Mouse (Mus musculus) right cerebral cortex, postnatal 14 days (tissue): Measurements from ENCODE around the gene Tmem208.

Source experiments
- DNase-seq: peaks from one replicate; pipeline ENCODE4 v3.0.0; 2022

Tmem208 gene

DNA sequence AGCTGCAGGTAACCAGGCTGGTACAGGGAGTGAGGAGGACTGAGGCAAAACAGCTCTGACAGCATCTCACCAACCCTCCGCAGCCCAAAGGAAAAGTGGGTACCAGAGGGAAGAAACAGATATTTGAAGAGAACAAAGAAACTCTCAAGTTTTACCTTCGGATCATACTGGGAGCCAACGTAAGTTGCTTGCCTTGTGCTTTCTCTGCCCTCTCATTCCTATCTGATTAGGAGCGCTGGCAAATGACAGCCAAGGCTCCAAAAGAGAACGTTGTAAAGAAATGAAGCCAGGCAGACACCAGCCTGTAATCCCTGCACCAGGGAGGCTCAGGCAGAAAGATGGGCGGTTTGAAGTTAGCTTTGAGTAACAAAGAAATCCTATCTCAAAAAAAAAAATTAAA lies 814 bp downstream of the Tmem208 start:
- no peak for DNase-seq

DNA sequence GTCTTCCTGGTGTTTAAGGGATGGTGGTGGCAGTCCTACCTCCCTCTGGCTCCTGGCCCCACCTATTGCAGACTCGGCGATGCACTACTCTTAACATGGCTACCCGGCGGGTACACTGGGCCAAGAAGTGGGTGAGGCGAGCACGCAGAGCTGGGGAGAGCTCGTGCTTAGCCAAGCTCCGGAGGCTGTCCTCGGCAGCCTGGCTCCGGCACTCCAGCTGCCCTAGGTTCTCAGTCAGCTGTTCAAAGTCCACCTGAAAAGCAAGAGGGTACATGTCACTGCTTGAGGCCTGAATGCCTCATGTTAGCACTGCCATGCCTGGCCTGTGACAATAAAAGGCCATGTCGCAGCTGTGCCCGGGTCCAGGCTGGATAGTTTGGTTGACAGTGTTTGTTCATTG lies 4.2 kb downstream of the Tmem208 start:
- DNase-seq = no peak

GRCm38 (mm10) chr8:105331469-105331868 lies 5.3 kb downstream of the Tmem208 start:
- DNase-seq = no peak

- no peak for DNase-seq
These were observed 5.8 kb downstream of the Tmem208 start for GRCm38 (mm10) chr8:105331931-105332330.

DNA sequence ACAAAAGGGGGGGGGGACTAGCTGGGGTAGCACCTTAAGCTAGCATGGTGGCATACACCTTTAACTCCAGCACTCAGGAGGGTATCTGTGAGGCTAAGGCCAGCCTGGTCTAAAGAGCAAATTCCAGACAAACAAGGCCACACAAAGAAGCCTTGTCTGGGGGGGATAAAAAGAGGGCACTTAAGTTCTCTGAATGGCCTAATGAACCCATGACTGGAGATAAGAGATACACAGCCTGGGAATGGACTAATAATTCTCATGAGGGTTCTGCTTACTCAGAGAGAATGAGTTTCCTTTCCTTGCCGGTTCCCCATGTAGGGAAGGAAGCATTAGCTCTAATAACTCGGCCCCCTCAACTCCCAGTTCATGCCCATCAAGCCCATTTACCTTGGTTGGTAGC lies 6.4 kb downstream of the Tmem208 start:
- no peak for DNase-seq

- DNase-seq = no peak
These were observed 10.4 kb downstream of the Tmem208 start for GRCm38 (mm10) chr8:105336373-105337130.

DNA sequence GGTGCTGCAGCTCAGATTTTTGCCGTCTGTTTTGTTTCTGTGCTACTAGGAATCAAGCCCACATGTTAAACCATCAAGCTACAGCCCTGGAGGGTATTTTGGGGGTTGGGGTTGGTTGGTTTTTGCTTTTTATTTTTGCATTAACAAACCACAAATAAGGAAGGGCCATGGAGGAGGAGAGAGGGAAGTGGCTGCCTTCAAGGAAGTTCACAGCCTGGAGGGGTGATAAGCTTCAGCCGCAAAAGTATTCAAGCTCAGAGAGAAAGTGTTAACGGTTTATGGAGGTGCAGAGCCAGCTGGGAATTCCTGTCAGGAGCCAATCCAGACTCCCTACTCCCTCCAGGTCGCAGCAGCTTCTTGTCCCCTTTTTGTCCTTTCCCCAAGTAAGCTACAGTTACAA lies 12.8 kb downstream of the Tmem208 start:
- no peak for DNase-seq

DNA sequence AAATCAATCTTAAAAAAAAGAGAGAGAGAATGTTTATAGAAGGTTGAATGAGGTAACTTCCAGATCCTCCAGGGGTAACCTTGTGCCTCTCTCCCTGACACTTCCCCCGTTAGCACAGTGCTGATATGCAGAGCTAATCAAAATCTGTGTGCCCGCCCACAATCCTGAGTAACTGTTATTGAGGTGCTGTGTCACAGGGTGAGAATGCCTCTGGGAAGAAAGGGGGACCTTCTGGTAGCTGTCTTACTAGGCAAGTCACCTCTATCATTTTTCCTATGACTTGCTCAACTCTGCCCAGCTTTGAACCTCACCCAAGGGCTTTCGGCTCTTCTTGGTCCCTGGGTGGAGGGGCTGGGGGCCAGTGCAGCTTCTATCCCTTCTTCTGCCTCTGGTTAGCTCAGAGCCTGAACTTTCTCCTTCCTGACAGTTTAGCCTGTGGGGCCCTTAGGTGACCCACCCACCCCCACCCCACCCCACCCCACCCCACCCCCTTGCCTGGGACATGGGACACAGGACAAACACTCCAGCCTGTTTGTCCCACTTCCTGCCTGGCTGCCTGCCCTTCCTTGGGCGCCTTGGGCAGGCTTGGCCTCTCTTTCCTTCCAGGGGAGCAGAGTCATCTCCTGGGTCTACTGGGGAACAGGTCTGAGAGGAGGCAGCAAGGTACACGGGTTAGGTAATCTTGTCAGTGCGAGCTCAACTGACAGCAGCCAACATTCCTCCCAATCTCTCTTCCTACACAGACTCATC lies 13.9 kb downstream of the Tmem208 start:
- DNase-seq = no peak

GRCm38 (mm10) chr8:105341399-105341798 lies 15.2 kb downstream of the Tmem208 start:
- DNase-seq = no peak

DNA sequence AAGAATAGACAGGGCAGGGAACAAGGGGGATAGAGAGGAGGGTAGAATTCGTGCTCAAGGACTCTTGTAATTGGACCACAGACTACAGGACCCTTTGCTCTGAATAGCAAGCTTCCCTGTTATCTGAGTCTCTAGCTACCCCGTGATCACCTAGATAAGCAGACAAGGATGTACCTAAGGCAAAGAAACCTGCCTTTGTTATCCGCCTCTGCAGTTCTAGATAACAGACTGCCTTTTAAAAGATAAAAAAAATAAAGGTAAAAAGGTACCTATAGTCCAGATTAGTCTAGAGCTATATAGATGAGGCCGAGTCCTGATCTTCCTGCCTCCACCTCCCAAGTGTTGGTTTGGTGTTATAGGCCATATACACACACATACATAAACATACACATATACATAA lies 16.6 kb downstream of the Tmem208 start:
- DNase-seq = no peak

DNA sequence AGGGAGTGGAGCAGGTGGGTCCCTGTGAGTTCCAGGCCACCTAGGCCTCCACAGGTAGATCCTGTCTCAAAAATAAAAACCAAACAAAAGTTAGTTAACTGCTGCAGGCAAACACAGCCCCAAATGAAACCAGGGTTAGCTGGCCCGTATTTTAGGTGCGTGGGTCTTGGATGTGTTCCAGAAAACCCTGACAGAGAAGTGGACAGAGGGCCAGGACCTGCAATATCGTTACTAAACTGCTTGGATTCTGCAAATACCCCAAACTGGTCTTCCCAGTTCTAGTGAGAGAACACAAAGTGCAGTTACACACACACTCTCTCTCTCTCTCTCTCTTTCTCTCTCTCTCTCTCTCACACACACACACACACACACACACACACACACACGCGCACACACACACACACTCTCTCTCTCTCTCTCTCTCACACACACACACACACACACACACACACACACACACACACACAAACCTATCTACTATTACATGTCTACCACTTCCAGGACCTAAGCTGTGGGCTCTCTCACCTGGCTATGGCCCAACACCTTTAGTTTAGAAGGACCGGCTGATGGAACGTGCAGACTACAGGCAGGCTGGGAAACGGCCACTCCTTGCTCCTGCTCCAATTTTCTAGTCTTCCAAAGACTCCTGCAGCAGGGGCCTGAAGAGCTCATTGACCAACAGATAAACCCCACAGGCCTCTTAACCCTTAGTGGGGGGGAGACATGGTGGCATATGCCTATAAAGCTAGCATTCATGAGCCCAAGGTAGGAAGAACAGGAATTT lies 17.8 kb downstream of the Tmem208 start:
- no peak for DNase-seq

DNA sequence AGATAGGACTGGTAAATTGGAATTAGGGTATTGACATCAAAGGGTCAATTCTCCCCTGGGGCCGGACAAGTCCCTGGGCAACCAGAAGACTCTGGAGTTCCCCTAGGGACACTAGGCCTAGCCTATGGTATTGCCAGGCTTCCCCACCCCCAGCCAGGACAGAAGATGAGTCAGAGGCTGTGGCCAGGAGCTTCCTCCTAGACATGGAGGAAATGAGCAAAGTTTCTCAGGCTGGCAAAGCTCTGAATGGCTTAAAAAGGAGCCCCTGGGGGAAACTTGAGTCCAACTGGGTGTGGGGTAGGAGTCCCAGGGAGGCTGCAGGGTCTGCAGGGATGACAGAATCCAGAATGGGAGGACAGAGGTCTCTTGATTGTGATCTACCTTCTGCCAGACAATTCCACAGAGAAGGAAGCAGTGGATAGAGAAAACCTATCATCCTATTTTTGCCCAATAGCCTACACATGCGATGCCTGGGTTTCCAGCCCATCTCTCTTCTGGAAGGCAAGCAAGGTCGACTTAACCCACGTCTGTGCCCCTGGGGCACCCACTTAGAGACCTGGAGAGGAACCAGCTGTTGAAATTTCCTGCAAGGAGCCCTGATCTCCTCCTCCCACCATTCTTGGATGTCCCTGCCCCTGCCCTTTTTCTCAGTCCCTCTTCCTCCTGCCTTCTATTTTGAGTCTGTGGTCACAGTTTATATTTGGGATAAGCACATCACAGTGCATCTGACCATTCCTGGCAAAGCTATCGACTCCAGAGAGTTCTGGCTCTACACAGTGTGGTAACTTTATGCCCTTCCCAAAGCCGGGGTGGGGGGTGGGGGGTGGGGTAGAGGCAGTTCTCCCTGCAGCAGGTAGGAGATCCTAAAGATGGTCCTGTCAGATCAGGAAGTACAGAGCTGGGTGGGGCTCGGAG lies 19.2 kb downstream of the Tmem208 start:
- DNase-seq = no peak

GRCm38 (mm10) chr8:105346611-105347427 lies 20.7 kb downstream of the Tmem208 start:
- DNase-seq = no peak

DNA sequence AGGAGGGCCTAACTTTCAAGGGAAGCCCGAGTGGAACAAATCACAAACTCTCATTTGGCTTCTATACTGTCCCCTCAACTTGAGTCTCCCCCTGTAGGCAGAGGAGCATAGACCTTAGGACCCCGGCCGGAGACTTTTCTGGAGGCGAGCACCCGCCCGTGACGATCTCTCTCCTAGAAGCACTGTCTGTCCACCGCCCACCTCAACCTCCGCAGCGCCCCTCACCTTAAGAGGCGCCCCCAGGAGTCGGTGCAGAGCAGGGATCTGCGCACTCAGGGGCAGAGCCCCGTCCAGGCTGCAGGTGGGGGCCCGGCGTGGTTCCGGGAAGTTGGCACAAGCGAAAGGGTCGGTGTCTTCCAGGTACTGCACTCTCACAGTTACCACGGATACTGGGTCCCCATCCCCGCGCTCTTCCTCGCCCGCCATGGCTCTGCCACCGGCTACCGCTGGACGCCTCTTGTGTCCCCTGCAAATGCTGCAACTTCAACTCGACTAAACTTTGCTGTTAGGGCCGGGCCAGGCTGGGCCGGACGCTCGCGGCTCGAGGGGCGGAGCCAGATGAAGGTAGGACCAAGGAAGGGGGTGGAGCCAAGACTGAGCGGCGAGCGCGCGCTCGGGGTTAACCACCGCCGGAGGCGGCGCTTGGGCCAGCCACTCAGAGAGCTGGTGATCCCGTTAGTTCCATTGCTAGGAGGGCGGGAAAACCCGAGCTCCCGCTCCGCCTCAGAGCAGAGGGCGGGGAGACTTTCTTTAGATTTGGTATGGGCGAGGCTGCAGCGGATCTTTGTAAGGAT lies 21.5 kb downstream of the Tmem208 start, which contains the start of gene Fhod1:
Gene Fhod1 (minus strand): TSS at position 526 of the 794 bp plus-strand sequence.
- DNase-seq = peak; percentile 86

- peak; percentile 57 for DNase-seq
These were observed 22.4 kb downstream of the Tmem208 start, which contains the start of gene Slc9a5 for GRCm38 (mm10) chr8:105348450-105349095. TSS of gene Slc9a5 (plus strand) at chr8:105348843.

- DNase-seq = peak; percentile 38
These were observed 23.1 kb downstream of the Tmem208 start for GRCm38 (mm10) chr8:105349096-105349771.

GRCm38 (mm10) chr8:105350186-105350585 lies 24.0 kb downstream of the Tmem208 start:
- DNase-seq = no peak

GRCm38 (mm10) chr8:105353583-105354135 lies 27.5 kb downstream of the Tmem208 start:
- DNase-seq = no peak

- no peak for DNase-seq
These were observed 28.4 kb downstream of the Tmem208 start for GRCm38 (mm10) chr8:105354549-105354948.
